Mouse (Mus musculus): Measurements from ENCODE around the gene Scaf4.
"Not testable (repeated sequence)": the region's sequence is repeated elsewhere in the genome, so short reads cannot be mapped to it uniquely, and the experiment has no call there.

Scaf4 gene

GRCm38 (mm10) chr16:90297479-90298425, 13.4 kb upstream of the Scaf4 start:
- in situ Hi-C loops (cut with MboI; ENCODE audit: low sequenced_read_pairs), result no loop called here

- in situ Hi-C loops (cut with MboI; ENCODE audit: low sequenced_read_pairs), result no loop called here
Observed at GRCm38 (mm10) chr16:90291675-90292074, 7.4 kb upstream of the Scaf4 start.

GRCm38 (mm10) chr16:90290962-90291361, 6.7 kb upstream of the Scaf4 start:
- in situ Hi-C loops (cut with MboI; ENCODE audit: low sequenced_read_pairs), result no loop called here

- in situ Hi-C loops (cut with MboI; ENCODE audit: low sequenced_read_pairs), result no loop called here
Observed at GRCm38 (mm10) chr16:90284916-90285315, 613 bp upstream of the Scaf4 start.

- in situ Hi-C loops (cut with MboI; ENCODE audit: low sequenced_read_pairs), result no loop called here
Observed at GRCm38 (mm10) chr16:90283266-90283904, 918 bp downstream of the Scaf4 start.

- in situ Hi-C loops (cut with MboI; ENCODE audit: low sequenced_read_pairs), result no loop called here
Observed at GRCm38 (mm10) chr16:90282620-90283265, 1.6 kb downstream of the Scaf4 start.

- in situ Hi-C loops (cut with MboI; ENCODE audit: low sequenced_read_pairs), result no loop called here
Observed at GRCm38 (mm10) chr16:90281406-90281805, 2.9 kb downstream of the Scaf4 start.

- in situ Hi-C loops (cut with MboI; ENCODE audit: low sequenced_read_pairs), result no loop called here
Observed at GRCm38 (mm10) chr16:90280989-90281388, 3.3 kb downstream of the Scaf4 start.

GRCm38 (mm10) chr16:90280515-90280914, 3.8 kb downstream of the Scaf4 start:
- in situ Hi-C loops (cut with MboI; ENCODE audit: low sequenced_read_pairs), result no loop called here

GRCm38 (mm10) chr16:90279058-90279457, 5.2 kb downstream of the Scaf4 start:
- in situ Hi-C loops (cut with MboI; ENCODE audit: low sequenced_read_pairs), result no loop called here

- in situ Hi-C loops (cut with MboI; ENCODE audit: low sequenced_read_pairs), result no loop called here
Observed at GRCm38 (mm10) chr16:90275521-90275920, 8.8 kb downstream of the Scaf4 start.

- in situ Hi-C loops (cut with MboI; ENCODE audit: low sequenced_read_pairs), result no loop called here
Observed at GRCm38 (mm10) chr16:90266581-90266980, 17.7 kb downstream of the Scaf4 start.

GRCm38 (mm10) chr16:90265106-90265505, 19.2 kb downstream of the Scaf4 start:
- in situ Hi-C loops (cut with MboI; ENCODE audit: low sequenced_read_pairs), result no loop called here

GRCm38 (mm10) chr16:90264021-90264420, 20.3 kb downstream of the Scaf4 start:
- in situ Hi-C loops (cut with MboI; ENCODE audit: low sequenced_read_pairs), result no loop called here

- in situ Hi-C loops (cut with MboI; ENCODE audit: low sequenced_read_pairs), result no loop called here
Observed at GRCm38 (mm10) chr16:90261791-90262190, 22.5 kb downstream of the Scaf4 start.

- in situ Hi-C loops (cut with MboI; ENCODE audit: low sequenced_read_pairs), result no loop called here
Observed at GRCm38 (mm10) chr16:90260097-90260496, 24.2 kb downstream of the Scaf4 start.

- in situ Hi-C loops (cut with MboI; ENCODE audit: low sequenced_read_pairs), result no loop called here
Observed at GRCm38 (mm10) chr16:90259623-90260022, 24.7 kb downstream of the Scaf4 start.

GRCm38 (mm10) chr16:90258950-90259349, 25.4 kb downstream of the Scaf4 start:
- in situ Hi-C loops (cut with MboI; ENCODE audit: low sequenced_read_pairs), result no loop called here

- in situ Hi-C loops (cut with MboI; ENCODE audit: low sequenced_read_pairs), result no loop called here
Observed at GRCm38 (mm10) chr16:90252521-90252920, 31.8 kb downstream of the Scaf4 start.

- in situ Hi-C loops (cut with MboI; ENCODE audit: low sequenced_read_pairs), result not testable (repeated sequence)
Observed at GRCm38 (mm10) chr16:90251256-90251655, 33.0 kb downstream of the Scaf4 start.

- in situ Hi-C loops (cut with MboI; ENCODE audit: low sequenced_read_pairs), result no loop called here
Observed at GRCm38 (mm10) chr16:90250099-90250498, 34.2 kb downstream of the Scaf4 start.
